21 mouse cellular contexts compared by ENCODE assay signal in genomic region chr4:78943561-78943960, GRCm38 (mm10).
DNase-seq lines count a peak whose midpoint lies in the region; ATAC-seq lines count a peak whose summit lies in the region.
"Had no signal": no experiment of that assay in that cellular context is flagged by ENCODE, and none has a peak within 500 bp of the region (broad histone marks: within the 10 kb centered on the region; RNA-seq: fewer than 3 reads in every experiment).

No protein-coding gene starts in this region.

- H3K4me3 ChIP-seq in embryonic facial prominence, embryonic 12.5 days: no peak overlapping the region
- no peak overlapping the region for H3K4me3 ChIP-seq in embryonic facial prominence, embryonic 10.5 days
- H3K4me3 ChIP-seq in forebrain, embryonic 16.5 days (replicated peaks; ENCODE audit: low read length): no peak overlapping the region
- H3K4me3 ChIP-seq in forebrain, embryonic 12.5 days (replicated peaks): no peak overlapping the region
- no peak overlapping the region for H3K4me3 ChIP-seq in midbrain, embryonic 11.5 days (ENCODE audit: low read depth, low read length)
- H3K4me3 ChIP-seq in midbrain, embryonic 10.5 days: no peak overlapping the region
- H3K4me3 ChIP-seq: embryonic facial prominence, embryonic 15.5 days; erythroblast, embryonic 14.5 days; heart, embryonic 13.5 days had no signal

- H3K27me3 ChIP-seq in embryonic facial prominence, embryonic 12.5 days: no peaks in the 10 kb centered on the region
- no peaks in the 10 kb centered on the region for H3K27me3 ChIP-seq in embryonic facial prominence, embryonic 10.5 days (replicated peaks; ENCODE audit: low read depth, poor library complexity, severe bottlenecking)
- no peaks in the 10 kb centered on the region for H3K27me3 ChIP-seq in forebrain, embryonic 16.5 days (replicated peaks; ENCODE audit: control insufficient read depth, insufficient read depth, low read length)
- no peaks in the 10 kb centered on the region for H3K27me3 ChIP-seq in forebrain, embryonic 12.5 days
- H3K27me3 ChIP-seq in midbrain, embryonic 11.5 days (ENCODE audit: control insufficient read depth, insufficient read depth, low read length): no peaks in the 10 kb centered on the region
- H3K27me3 ChIP-seq in midbrain, embryonic 10.5 days (ENCODE audit: low read depth, poor library complexity, severe bottlenecking): no peaks in the 10 kb centered on the region
- H3K27me3 ChIP-seq: CH12.LX; embryonic facial prominence, embryonic 15.5 days; heart, embryonic 13.5 days; Patski had no signal

- no peak overlapping the region for H3K4me2 ChIP-seq in embryonic facial prominence, embryonic 12.5 days (replicated peaks)
- H3K4me2 ChIP-seq in forebrain, embryonic 16.5 days (ENCODE audit: low read length): no peak overlapping the region
- H3K4me2 ChIP-seq in forebrain, embryonic 12.5 days: no peak overlapping the region
- no peak overlapping the region for H3K4me2 ChIP-seq in midbrain, embryonic 11.5 days
- H3K4me2 ChIP-seq: embryonic facial prominence, embryonic 15.5 days; heart, embryonic 13.5 days had no signal

- H3K9ac ChIP-seq in embryonic facial prominence, embryonic 12.5 days: no peak overlapping the region
- no peak overlapping the region for H3K9ac ChIP-seq in forebrain, embryonic 16.5 days (replicated peaks; ENCODE audit: low read depth, low read length)
- no peak overlapping the region for H3K9ac ChIP-seq in forebrain, embryonic 12.5 days
- no peak overlapping the region for H3K9ac ChIP-seq in midbrain, embryonic 11.5 days (ENCODE audit: low read length)
- H3K9ac ChIP-seq: embryonic facial prominence, embryonic 15.5 days; heart, embryonic 13.5 days had no signal

- no peak overlapping the region for H3K27ac ChIP-seq in embryonic facial prominence, embryonic 12.5 days
- H3K27ac ChIP-seq in embryonic facial prominence, embryonic 10.5 days (replicated peaks): no peak overlapping the region
- H3K27ac ChIP-seq in forebrain, embryonic 16.5 days (ENCODE audit: low read length): no peak overlapping the region
- no peak overlapping the region for H3K27ac ChIP-seq in forebrain, embryonic 12.5 days
- no peak overlapping the region for H3K27ac ChIP-seq in midbrain, embryonic 11.5 days (ENCODE audit: low read depth, low read length)
- H3K27ac ChIP-seq in midbrain, embryonic 10.5 days (replicated peaks): no peak overlapping the region
- H3K27ac ChIP-seq: embryonic facial prominence, embryonic 15.5 days; heart, embryonic 13.5 days had no signal

- WGBS in embryonic facial prominence, embryonic 12.5 days: 74% methylated on average over 1 of the region's 1 CpGs
- 89% methylated on average over 1 of the region's 1 CpGs for WGBS in embryonic facial prominence, embryonic 10.5 days
- 81% methylated on average over 1 of the region's 1 CpGs for WGBS in forebrain, embryonic 16.5 days
- WGBS in forebrain, embryonic 12.5 days: 83% methylated on average over 1 of the region's 1 CpGs
- 77% methylated on average over 1 of the region's 1 CpGs for WGBS in midbrain, embryonic 11.5 days
- 86% methylated on average over 1 of the region's 1 CpGs for WGBS in midbrain, embryonic 10.5 days

- no peaks in the 10 kb centered on the region for H3K36me3 ChIP-seq in embryonic facial prominence, embryonic 12.5 days
- no peaks in the 10 kb centered on the region for H3K36me3 ChIP-seq in embryonic facial prominence, embryonic 10.5 days (replicated peaks)
- H3K36me3 ChIP-seq in forebrain, embryonic 16.5 days (ENCODE audit: control insufficient read depth, insufficient read depth): no peaks in the 10 kb centered on the region
- no peaks in the 10 kb centered on the region for H3K36me3 ChIP-seq in forebrain, embryonic 12.5 days (replicated peaks)
- H3K36me3 ChIP-seq in midbrain, embryonic 11.5 days (ENCODE audit: control insufficient read depth, insufficient read depth, low read length): no peaks in the 10 kb centered on the region
- H3K36me3 ChIP-seq in midbrain, embryonic 10.5 days: no peaks in the 10 kb centered on the region
- H3K36me3 ChIP-seq: embryonic facial prominence, embryonic 15.5 days; heart, embryonic 13.5 days had no signal

- DNase-seq in embryonic facial prominence, embryonic 10.5 days (ENCODE audit: low spot score): no peak
- no peak for DNase-seq in midbrain, embryonic 11.5 days (ENCODE audit: low spot score, missing footprints)
- no peak for DNase-seq in midbrain, embryonic 10.5 days (ENCODE audit: low spot score)
- no peak for DNase-seq in frontal cortex, adult 2 months (ENCODE audit: extremely low spot score in 1 of 2, low spot score in 1 of 2)
- DNase-seq: adrenal gland, postnatal 14 days; cerebellum, adult 2 months; cerebellum, postnatal 36 days; gastrocnemius, postnatal 36 days; heart, adult 11 months; heart, postnatal 36 days; kidney, adult 2 months had no signal

- H3K4me1 ChIP-seq in embryonic facial prominence, embryonic 12.5 days: no peaks in the 10 kb centered on the region
- no peaks in the 10 kb centered on the region for H3K4me1 ChIP-seq in embryonic facial prominence, embryonic 10.5 days
- no peaks in the 10 kb centered on the region for H3K4me1 ChIP-seq in forebrain, embryonic 16.5 days (replicated peaks; ENCODE audit: control insufficient read depth, insufficient read depth, low read length)
- no peaks in the 10 kb centered on the region for H3K4me1 ChIP-seq in forebrain, embryonic 12.5 days
- no peaks in the 10 kb centered on the region for H3K4me1 ChIP-seq in midbrain, embryonic 11.5 days (ENCODE audit: control insufficient read depth, insufficient read depth, low read length)
- H3K4me1 ChIP-seq in midbrain, embryonic 10.5 days: no peaks in the 10 kb centered on the region
- H3K4me1 ChIP-seq: embryonic facial prominence, embryonic 15.5 days; heart, embryonic 13.5 days had no signal

- H3K9me3 ChIP-seq in embryonic facial prominence, embryonic 12.5 days: no peaks in the 10 kb centered on the region
- no peaks in the 10 kb centered on the region for H3K9me3 ChIP-seq in embryonic facial prominence, embryonic 10.5 days
- no peaks in the 10 kb centered on the region for H3K9me3 ChIP-seq in forebrain, embryonic 16.5 days (ENCODE audit: control insufficient read depth, low read length)
- H3K9me3 ChIP-seq in forebrain, embryonic 12.5 days: no peaks in the 10 kb centered on the region
- no peaks in the 10 kb centered on the region for H3K9me3 ChIP-seq in midbrain, embryonic 11.5 days (ENCODE audit: control insufficient read depth, low read length)
- H3K9me3 ChIP-seq in midbrain, embryonic 10.5 days (replicated peaks): no peaks in the 10 kb centered on the region
- H3K9me3 ChIP-seq: embryonic facial prominence, embryonic 15.5 days; heart, embryonic 13.5 days had no signal

- ATAC-seq in embryonic facial prominence, embryonic 12.5 days (ENCODE audit: insufficient number of reproducible peaks, insufficient read depth, low FRiP score, low TSS enrichment): 0 out of 2 replicates have a peak, but pooled peaks have one; percentile 41
- ATAC-seq in forebrain, embryonic 16.5 days: peak; percentile 74
- ATAC-seq in forebrain, embryonic 12.5 days (ENCODE audit: low FRiP score): no peak
- ATAC-seq in midbrain, embryonic 11.5 days (ENCODE audit: low FRiP score): 0 out of 2 replicates have a peak, but pooled peaks have one; percentile 40
- ATAC-seq: activated CD4-positive, CD25-positive, alpha-beta regulatory T cell, adult 4 months; intestine, embryonic 16.5 days; Patski had no signal
